24 mouse cellular contexts compared by ENCODE assay signal in the genomic region with DNA sequence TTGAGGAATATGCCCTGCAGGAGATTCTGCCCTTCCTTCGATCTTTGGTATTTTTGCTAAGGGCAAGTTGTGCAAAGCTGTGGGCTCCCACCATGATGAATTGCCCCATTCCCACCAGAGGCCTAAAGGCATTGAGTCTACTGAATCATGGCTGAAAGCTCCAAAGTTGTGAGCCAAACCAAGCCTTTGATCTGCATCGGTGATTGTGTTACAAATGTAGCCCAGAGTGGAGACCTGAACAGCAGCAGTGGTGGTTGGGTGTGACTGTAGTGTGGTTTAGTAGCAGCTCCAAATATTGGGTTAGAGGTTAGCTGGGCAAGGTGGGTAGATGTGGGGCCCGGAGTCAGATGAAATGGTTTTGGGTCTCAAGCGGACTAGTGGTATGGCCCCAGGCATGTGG.
A peak's percentile ranks its signal among the peaks of the same experiment; 100 is the strongest.
DNase-seq lines count a peak whose midpoint lies in the region; TF ChIP-seq lines count a peak whose summit lies in the region.
"Had no signal": no experiment of that assay in that cellular context is flagged by ENCODE, and none has a peak within 500 bp of the region (broad histone marks: within the 10 kb centered on the region; RNA-seq: fewer than 3 reads in every experiment).

No protein-coding gene starts in this region.

- H3K36me3 ChIP-seq in E14TG2a.4 (ENCODE audit: insufficient read depth, low read length), result no peaks in the 10 kb centered on the region
- H3K36me3 ChIP-seq in kidney, adult 2 months (ENCODE audit: control insufficient read depth, insufficient read depth, low read length), result no peaks in the 10 kb centered on the region
- H3K36me3 ChIP-seq in limb, embryonic 10.5 days, result no peaks in the 10 kb centered on the region
- H3K36me3 ChIP-seq: forebrain, embryonic 10.5 days; heart, embryonic 12.5 days; heart, embryonic 15.5 days had no signal

- H3K9me3 ChIP-seq in E14TG2a.4 (ENCODE audit: low read length), result no peaks in the 10 kb centered on the region
- H3K9me3 ChIP-seq in limb, embryonic 10.5 days (replicated peaks), result no peaks in the 10 kb centered on the region
- H3K9me3 ChIP-seq: forebrain, embryonic 10.5 days; forebrain, embryonic 13.5 days; heart, embryonic 12.5 days; heart, embryonic 15.5 days had no signal

- peaks cover 91% of the 10 kb centered on the region for H3K4me1 ChIP-seq in E14TG2a.4 (replicated peaks; ENCODE audit: low read depth, low read length)
- peaks cover 3% of the 10 kb centered on the region; the same call in 1 of the 2 replicates for H3K4me1 ChIP-seq in kidney, adult 2 months (ENCODE audit: control insufficient read depth, insufficient read depth, low read length)
- H3K4me1 ChIP-seq in limb, embryonic 10.5 days, result peaks cover 15% of the 10 kb centered on the region

- 85% methylated on average over 4 of the region's 4 CpGs for WGBS in kidney, adult 2 months
- 87% methylated on average over 4 of the region's 4 CpGs for WGBS in limb, embryonic 10.5 days

- no peak overlapping the region for H3K27ac ChIP-seq in kidney, adult 2 months (ENCODE audit: insufficient read depth, low read depth, low read length)
- no peak overlapping the region for H3K27ac ChIP-seq in limb, embryonic 10.5 days
- H3K27ac ChIP-seq: forebrain, embryonic 10.5 days; forebrain, embryonic 13.5 days; gastrocnemius, adult 2 months; heart, embryonic 15.5 days; hindbrain, embryonic 14.5 days; hindbrain, postnatal 0 days had no signal

- TF ChIP-seq POLR2A in kidney, adult 2 months (IDR thresholded peaks at IDR 0.05; ENCODE audit: low read depth, low read length), result no peak

- DNase-seq in ES-CJ7 (ENCODE audit: low read depth, low spot score) (peak; percentile 81), R1 (ENCODE audit: low read depth, low spot score) (peak; percentile 77)
- no peak for DNase-seq in kidney, adult 2 months
- no peak for DNase-seq in limb, embryonic 10.5 days (ENCODE audit: low spot score)
- no peak for DNase-seq in lung, adult 18-20 months
- DNase-seq: adrenal gland, adult 8-10 months; adrenal gland, postnatal 25 days; B cell, adult 2 months; cerebellum, adult 11-12 months; cerebellum, adult 8-10 months; cerebellum, postnatal 10 days; gastrocnemius, adult 2 months; gastrocnemius, postnatal 14 days; heart, postnatal 10 days; heart, postnatal 4 days; kidney, adult 18-20 months had no signal

- TF ChIP-seq CTCF in E14TG2a.4 (conservative IDR thresholded peaks at IDR 0.05; ENCODE audit: low read length), result no peak
- no peak for TF ChIP-seq CTCF in kidney, adult 2 months (conservative IDR thresholded peaks at IDR 0.05; ENCODE audit: insufficient read depth, insufficient read length, low read depth, low read length)

- H3K27me3 ChIP-seq in E14TG2a.4 (ENCODE audit: insufficient read depth, low read length), result no peaks in the 10 kb centered on the region
- H3K27me3 ChIP-seq in kidney, adult 2 months (replicated peaks; ENCODE audit: control insufficient read depth, insufficient read depth, low read length), result no peaks in the 10 kb centered on the region
- H3K27me3 ChIP-seq in limb, embryonic 10.5 days (ENCODE audit: low read depth, poor library complexity, severe bottlenecking), result peaks cover 13% of the 10 kb centered on the region; the same call in 1 of the 2 replicates
- H3K27me3 ChIP-seq: CH12.LX; forebrain, embryonic 13.5 days; heart, embryonic 15.5 days had no signal

- 0 out of 2 replicates have a peak overlapping the region, but pooled peaks have one; percentile 26 for H3K4me3 ChIP-seq in E14TG2a.4 (replicated peaks; ENCODE audit: low read length)
- H3K4me3 ChIP-seq in kidney, adult 2 months (ENCODE audit: insufficient read depth, low read depth, low read length), result no peak overlapping the region
- no peak overlapping the region for H3K4me3 ChIP-seq in limb, embryonic 10.5 days
- H3K4me3 ChIP-seq: forebrain, embryonic 10.5 days; forebrain, embryonic 13.5 days; gastrocnemius, adult 2 months; heart, embryonic 12.5 days; heart, embryonic 15.5 days had no signal

Comparison
In these comparisons a context has a peak if more than half of its experiments do, and no peak if none do; other contexts are left out.
1. DNase-seq: peak in ES-CJ7 (single experiment) and R1 (single experiment); none in kidney, adult 2 months (single experiment), limb, embryonic 10.5 days (single experiment) and lung, adult 18-20 months (0 of 2).